Mouse (Mus musculus): Measurements from ENCODE around the gene Nrp2.
A peak's percentile ranks its signal among the peaks of the same experiment; 100 is the strongest.

Nrp2 gene

GRCm38 (mm10) chr1:62723891-62724290 lies 20.8 kb downstream of the Nrp2 start:
- DNase-seq (ENCODE audit: low spot score in 2 of 2): no peak

GRCm38 (mm10) chr1:62724461-62725021 lies 21.5 kb downstream of the Nrp2 start:
- DNase-seq (ENCODE audit: low spot score in 2 of 2): no peak

GRCm38 (mm10) chr1:62725032-62725678 lies 22.1 kb downstream of the Nrp2 start:
- no peak for DNase-seq (ENCODE audit: low spot score in 2 of 2)

GRCm38 (mm10) chr1:62727191-62727590 lies 24.1 kb downstream of the Nrp2 start:
- no peak for DNase-seq (ENCODE audit: low spot score in 2 of 2)

GRCm38 (mm10) chr1:62728421-62728820 lies 25.3 kb downstream of the Nrp2 start:
- DNase-seq (ENCODE audit: low spot score in 2 of 2): no peak

- DNase-seq (ENCODE audit: low spot score in 2 of 2): no peak
These were observed 25.8 kb downstream of the Nrp2 start for GRCm38 (mm10) chr1:62728926-62729325.

- DNase-seq (ENCODE audit: low spot score in 2 of 2): no peak
These were observed 26.5 kb downstream of the Nrp2 start for GRCm38 (mm10) chr1:62729345-62730150.

- no peak for DNase-seq (ENCODE audit: low spot score in 2 of 2)
These were observed 29.0 kb downstream of the Nrp2 start for GRCm38 (mm10) chr1:62732036-62732435.

- DNase-seq (ENCODE audit: low spot score in 2 of 2): no peak
These were observed 31.4 kb downstream of the Nrp2 start for GRCm38 (mm10) chr1:62734420-62734931.

- DNase-seq (ENCODE audit: low spot score in 2 of 2): no peak
These were observed 31.9 kb downstream of the Nrp2 start for GRCm38 (mm10) chr1:62734980-62735379.

- no peak for DNase-seq (ENCODE audit: low spot score in 2 of 2)
These were observed 32.8 kb downstream of the Nrp2 start for GRCm38 (mm10) chr1:62735835-62736234.

- no peak for DNase-seq (ENCODE audit: low spot score in 2 of 2)
These were observed 33.4 kb downstream of the Nrp2 start for GRCm38 (mm10) chr1:62736455-62737012.

- DNase-seq (ENCODE audit: low spot score in 2 of 2): no peak
These were observed 35.1 kb downstream of the Nrp2 start for GRCm38 (mm10) chr1:62738165-62738564.

GRCm38 (mm10) chr1:62742092-62742491 lies 39.0 kb downstream of the Nrp2 start:
- DNase-seq (ENCODE audit: low spot score in 2 of 2): no peak

- DNase-seq (ENCODE audit: low spot score in 2 of 2): no peak
These were observed 40.1 kb downstream of the Nrp2 start for GRCm38 (mm10) chr1:62743064-62743694.

GRCm38 (mm10) chr1:62745889-62746288 lies 42.8 kb downstream of the Nrp2 start:
- no peak for DNase-seq (ENCODE audit: low spot score in 2 of 2)

- DNase-seq (ENCODE audit: low spot score in 2 of 2): no peak
These were observed 44.5 kb downstream of the Nrp2 start for GRCm38 (mm10) chr1:62747421-62748111.

- no peak for DNase-seq (ENCODE audit: low spot score in 2 of 2)
These were observed 45.3 kb downstream of the Nrp2 start for GRCm38 (mm10) chr1:62748361-62748760.

GRCm38 (mm10) chr1:62749716-62750115 lies 46.6 kb downstream of the Nrp2 start:
- peak; percentile 60 to 65 for DNase-seq (ENCODE audit: low spot score in 2 of 2)

- peak in 1 of 2 experiments; percentile 16 for DNase-seq (ENCODE audit: low spot score in 2 of 2)
These were observed 47.4 kb downstream of the Nrp2 start for GRCm38 (mm10) chr1:62750408-62751008.

Measured in right cerebral cortex, postnatal 36 days (tissue).